9 mouse cellular contexts compared by ENCODE assay signal in the genomic region with DNA sequence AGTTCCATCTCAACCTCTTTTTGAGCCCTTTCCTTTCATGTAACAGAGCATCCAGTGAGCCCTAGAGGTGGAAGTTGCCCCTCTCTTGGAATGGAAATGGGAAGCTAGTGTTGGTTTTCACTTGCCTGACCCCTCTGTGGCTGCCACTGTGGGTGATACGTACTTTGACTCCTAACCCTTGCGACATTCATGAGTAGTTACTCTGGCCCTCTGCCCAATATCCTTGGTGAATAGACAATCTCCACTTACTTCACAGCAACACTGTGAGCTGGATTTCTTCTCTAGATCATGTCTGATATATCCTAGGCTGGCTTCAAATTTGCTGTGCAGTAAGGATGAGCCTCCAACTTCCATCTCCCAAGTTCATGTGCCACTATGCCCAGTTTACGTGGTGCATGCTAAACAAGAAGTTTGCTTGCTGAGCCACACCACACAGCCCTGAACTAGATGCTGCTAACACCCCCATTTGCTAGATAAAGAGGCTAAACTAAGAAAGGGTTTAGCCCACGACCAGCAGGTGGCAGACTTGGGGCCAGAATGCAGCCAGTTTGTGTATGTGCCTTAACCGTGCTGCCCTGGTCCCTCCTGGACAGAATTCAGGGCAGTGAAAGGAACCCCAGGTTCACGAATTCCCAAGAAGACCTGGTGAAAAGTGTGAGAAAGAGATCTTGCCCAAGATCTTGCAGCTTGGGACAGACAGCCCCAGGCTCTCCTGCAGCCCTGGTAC. TPM values are rescaled to one million over a fixed set of nuclear protein-coding genes. Genes with fewer than 3 reads are reported as not detected.
A peak's percentile ranks its signal among the peaks of the same experiment; 100 is the strongest.
DNase-seq lines count a peak whose midpoint lies in the region; ATAC-seq and TF ChIP-seq lines count a peak whose summit lies in the region.
"Had no signal": no experiment of that assay in that cellular context is flagged by ENCODE, and none has a peak within 500 bp of the region (broad histone marks: within the 10 kb centered on the region; RNA-seq: fewer than 3 reads in every experiment).

No protein-coding gene starts in this region.

- no peak overlapping the region for H3K4me3 ChIP-seq in hindbrain, postnatal 0 days (ENCODE audit: low read length)
- H3K4me3 ChIP-seq in limb, embryonic 10.5 days: no peak overlapping the region

- H3K27me3 ChIP-seq in hindbrain, postnatal 0 days (ENCODE audit: insufficient read depth, low read length): peaks cover 30% of the 10 kb centered on the region
- peaks cover 58% of the 10 kb centered on the region for H3K27me3 ChIP-seq in limb, embryonic 10.5 days (ENCODE audit: low read depth, poor library complexity, severe bottlenecking)

- WGBS in hindbrain, postnatal 0 days: 31% methylated on average over 6 of the region's 6 CpGs
- WGBS in limb, embryonic 10.5 days: 30% methylated on average over 6 of the region's 6 CpGs

- no peak overlapping the region for H3K9ac ChIP-seq in hindbrain, postnatal 0 days (replicated peaks; ENCODE audit: low read length)

- no peak overlapping the region for H3K27ac ChIP-seq in hindbrain, postnatal 0 days
- no peak overlapping the region for H3K27ac ChIP-seq in limb, embryonic 10.5 days

- no peak overlapping the region for H3K4me2 ChIP-seq in hindbrain, postnatal 0 days (ENCODE audit: low read depth, low read length)

- TF ChIP-seq CTCF in hindbrain, postnatal 0 days (IDR thresholded peaks at IDR 0.05; ENCODE audit: low read depth): peak; percentile 84

- H3K9me3 ChIP-seq in hindbrain, postnatal 0 days (ENCODE audit: low read length): no peaks in the 10 kb centered on the region
- no peaks in the 10 kb centered on the region for H3K9me3 ChIP-seq in limb, embryonic 10.5 days (replicated peaks)

- DNase-seq in urinary bladder, postnatal 25 days (ENCODE audit: low spot score): peak; percentile 72
- no peak for DNase-seq in urinary bladder, adult 2 months (ENCODE audit: low spot score)
- DNase-seq in adrenal gland, postnatal 14 days: peak; percentile 85
- DNase-seq in embryo, embryonic 11.5 days (ENCODE audit: low read depth, low spot score): peak; percentile 57
- DNase-seq in hindbrain, postnatal 0 days (ENCODE audit: low spot score): peak; percentile 67
- peak; percentile 77 for DNase-seq in limb, embryonic 10.5 days (ENCODE audit: low spot score)

- H3K36me3 ChIP-seq in hindbrain, postnatal 0 days (ENCODE audit: insufficient read depth, low read length): no peaks in the 10 kb centered on the region
- 0 out of 2 replicates have a peak, but pooled peaks cover 4% of the 10 kb centered on the region for H3K36me3 ChIP-seq in limb, embryonic 10.5 days

- no peak for ATAC-seq in hindbrain, postnatal 0 days
- ATAC-seq in neutrophil, adult 5-6 weeks (ENCODE audit: extremely low read depth, insufficient number of reproducible peaks, low FRiP score, poor library complexity, severe bottlenecking): peak; percentile 30; the same call in 1 of the 2 replicates
- ATAC-seq in activated CD4-positive, CD25-positive, alpha-beta regulatory T cell, adult 4 months: no peak

- no peaks in the 10 kb centered on the region; the same call in 1 of the 2 replicates for H3K4me1 ChIP-seq in hindbrain, postnatal 0 days (ENCODE audit: insufficient read depth, low read length)
- peaks cover 14% of the 10 kb centered on the region for H3K4me1 ChIP-seq in limb, embryonic 10.5 days

RNA-seq across cellular contexts. Expression of a gene that starts 1.3 kb away (rescaled TPM):
- 1.4 and 1.5 TPM in 2 replicates for polyA plus RNA-seq in urinary bladder, adult 2 months (2012; rRNA removed)
- 0.26 and 0.63 TPM in 2 replicates for total RNA-seq in adrenal gland, postnatal 14 days (2021)
- total RNA-seq in hindbrain, postnatal 0 days (2014; rRNA removed): 1.0 and 1.3 TPM in 2 replicates
- polyA plus RNA-seq in hindbrain, postnatal 0 days (2015; fragmentation: Nextera tagmentation; extraction: Ambion mirVana): 0.46 and 0.50 TPM in 2 replicates
- 0.83 and 1.0 TPM in 2 replicates for polyA plus RNA-seq in limb, embryonic 10.5 days (2016; fragmentation: Nextera tagmentation; extraction: Ambion mirVana)
- total RNA-seq in neutrophil, adult 5-6 weeks (2017): not detected in 2 replicates
- not detected for polyA plus RNA-seq in activated CD4-positive, CD25-positive, alpha-beta regulatory T cell, adult 4 months (2017; shearing (Covaris generic))

RNA-seq across cellular contexts. Expression of a gene that starts 5.5 kb away (rescaled TPM):
- 25.6 and 28.8 TPM in 2 replicates for polyA plus RNA-seq in urinary bladder, adult 2 months (2012; rRNA removed)
- total RNA-seq in adrenal gland, postnatal 14 days (2021): 31.5 and 37.3 TPM in 2 replicates
- total RNA-seq in hindbrain, postnatal 0 days (2014; rRNA removed): 6.2 and 7.0 TPM in 2 replicates
- polyA plus RNA-seq in hindbrain, postnatal 0 days (2015; fragmentation: Nextera tagmentation; extraction: Ambion mirVana): 4.0 and 4.7 TPM in 2 replicates
- polyA plus RNA-seq in limb, embryonic 10.5 days (2016; fragmentation: Nextera tagmentation; extraction: Ambion mirVana): 5.8 and 8.2 TPM in 2 replicates
- not detected in 2 replicates for total RNA-seq in neutrophil, adult 5-6 weeks (2017)
- under 1 TPM in 1 of 2 experiments, not detected in 1; 0.19 TPM for polyA plus RNA-seq in activated CD4-positive, CD25-positive, alpha-beta regulatory T cell, adult 4 months (2017; shearing (Covaris generic))

RNA-seq across cellular contexts. Expression of a gene that starts 30.0 kb away (rescaled TPM):
- polyA plus RNA-seq in urinary bladder, adult 2 months (2012; rRNA removed): not detected in 2 replicates
- total RNA-seq in adrenal gland, postnatal 14 days (2021): not detected in 2 replicates
- total RNA-seq in hindbrain, postnatal 0 days (2014; rRNA removed): not detected in 2 replicates
- polyA plus RNA-seq in hindbrain, postnatal 0 days (2015; fragmentation: Nextera tagmentation; extraction: Ambion mirVana): not detected in 2 replicates
- polyA plus RNA-seq in limb, embryonic 10.5 days (2016; fragmentation: Nextera tagmentation; extraction: Ambion mirVana): not detected in 2 replicates
- total RNA-seq in neutrophil, adult 5-6 weeks (2017): not detected in 2 replicates
- not detected for polyA plus RNA-seq in activated CD4-positive, CD25-positive, alpha-beta regulatory T cell, adult 4 months (2017; shearing (Covaris generic))
- total RNA-seq: left cerebral cortex, adult 8-10 months had no signal

RNA-seq across cellular contexts. Expression of a gene that starts 32.0 kb away (rescaled TPM):
- 0.55 and 0.87 TPM in 2 replicates for polyA plus RNA-seq in urinary bladder, adult 2 months (2012; rRNA removed)
- total RNA-seq in adrenal gland, postnatal 14 days (2021): 0.52 and 0.53 TPM in 2 replicates
- total RNA-seq in hindbrain, postnatal 0 days (2014; rRNA removed): 8.6 and 10.2 TPM in 2 replicates
- 2.4 and 2.6 TPM in 2 replicates for polyA plus RNA-seq in hindbrain, postnatal 0 days (2015; fragmentation: Nextera tagmentation; extraction: Ambion mirVana)
- polyA plus RNA-seq in limb, embryonic 10.5 days (2016; fragmentation: Nextera tagmentation; extraction: Ambion mirVana): 0.30 and 0.38 TPM in 2 replicates
- 2.4 TPM in 1 of 2 replicates, not detected in the other for total RNA-seq in neutrophil, adult 5-6 weeks (2017)
- polyA plus RNA-seq in activated CD4-positive, CD25-positive, alpha-beta regulatory T cell, adult 4 months (2017; shearing (Covaris generic)): not detected

RNA-seq across cellular contexts. Expression of a gene that starts 42.8 kb away (rescaled TPM):
- 19.2 and 21.9 TPM in 2 replicates for polyA plus RNA-seq in urinary bladder, adult 2 months (2012; rRNA removed)
- total RNA-seq in adrenal gland, postnatal 14 days (2021): 12.3 and 14.7 TPM in 2 replicates
- 11.8 and 19.0 TPM in 2 replicates for total RNA-seq in hindbrain, postnatal 0 days (2014; rRNA removed)
- 16.4 and 18.9 TPM in 2 replicates for polyA plus RNA-seq in hindbrain, postnatal 0 days (2015; fragmentation: Nextera tagmentation; extraction: Ambion mirVana)
- 21.4 and 22.9 TPM in 2 replicates for polyA plus RNA-seq in limb, embryonic 10.5 days (2016; fragmentation: Nextera tagmentation; extraction: Ambion mirVana)
- total RNA-seq in neutrophil, adult 5-6 weeks (2017): 15.5 and 17.3 TPM in 2 replicates
- polyA plus RNA-seq in activated CD4-positive, CD25-positive, alpha-beta regulatory T cell, adult 4 months (2017; shearing (Covaris generic)): 10 to 100 TPM; 23.1 to 29.6 TPM
